Mouse (Mus musculus) limb, embryonic 12.5 days (tissue): ENCODE data around the gene D630045J12Rik. TPM values are rescaled to one million over a fixed set of nuclear protein-coding genes. Genes with fewer than 3 reads are reported as not detected.

Source experiments
- ATAC-seq: fragments of 200-750 bp; cut with Nextera tagmentation; 2 replicates; pipeline ENCODE4 v1.8.0; 2017; ENCODE audit warnings: low read depth, moderate TSS enrichment; ENCODE audit not compliant: insufficient number of reproducible peaks, insufficient read depth, low FRiP score, low TSS enrichment
- H3K27ac ChIP-seq: fragments of 300-500 bp; sonication (generic); 2 replicates; pipeline ENCODE4 v1.5.1; 2016; ENCODE audit warnings: mild to moderate bottlenecking, moderate library complexity
- H3K27me3 ChIP-seq: fragments of 300-500 bp; sonication (generic); 2 replicates; pipeline ENCODE4 v1.6.1; 2016; ENCODE audit warnings: mild to moderate bottlenecking, moderate library complexity
- H3K36me3 ChIP-seq: fragments of 300-500 bp; sonication (generic); 2 replicates; pipeline ENCODE4 v1.6.1; 2016; ENCODE audit warnings: mild to moderate bottlenecking, moderate library complexity
- H3K4me1 ChIP-seq: fragments of 300-500 bp; sonication (generic); replicated peaks from 2 replicates; pipeline ENCODE4 v1.6.1; 2016
- H3K4me2 ChIP-seq: fragments of 300-500 bp; sonication (generic); 2 replicates; pipeline ENCODE4 v1.6.1; 2016; ENCODE audit warnings: mild to moderate bottlenecking, moderate library complexity
- H3K4me3 ChIP-seq: fragments of 300-500 bp; sonication (generic); replicated peaks from 2 replicates; pipeline ENCODE4 v1.5.1; 2016; ENCODE audit warnings: mild to moderate bottlenecking
- H3K9ac ChIP-seq: fragments of 300-500 bp; sonication (generic); replicated peaks from 2 replicates; pipeline ENCODE4 v1.6.1; 2016; ENCODE audit warnings: mild to moderate bottlenecking, moderate library complexity
- H3K9me3 ChIP-seq: fragments of 300-500 bp; sonication (generic); 2 replicates; pipeline ENCODE4 v1.6.1; 2016; ENCODE audit warnings: mild to moderate bottlenecking, moderate library complexity
- WGBS: fragments of 180-500 bp; shearing (Covaris S2); methylation state at CpG from one replicate; pipeline ENCODE4 v1.1.7; 2016; 5-methylcytosine and 5-hydroxymethylcytosine counted together
- polyA plus RNA-seq: library from polyadenylated mRNA; unstranded; fragments of >200 nt; fragmentation: Nextera tagmentation; extraction: Ambion mirVana; gene quantifications from 2 replicates; pipeline ENCODE4 v1.2.1, GENCODE M21; 2016

Gene D630045J12Rik
- 7.6 and 9.2 TPM in 2 replicates for polyA plus RNA-seq

- Histone ChIP-seq H3K27me3 (no peaks in the 10 kb centered on the region), H3K4me3 (peak within 1 kb of the TSS; percentile 92), H3K36me3 (no peaks in the 10 kb centered on the region), H3K9ac (peak within 1 kb of the TSS; percentile 96), H3K9me3 (no peaks in the 10 kb centered on the region), H3K27ac (peak within 1 kb of the TSS; percentile 88), H3K4me2 (peak within 1 kb of the TSS; percentile 76), H3K4me1 (peaks cover 27% of the 10 kb centered on the region)
- WGBS = under 1% methylated on average over 106 of the region's 118 CpGs
- ATAC-seq = peak; percentile 90
These were observed at the start of gene D630045J12Rik for GRCm38 (mm10) chr6:38253736-38254641. Gene D630045J12Rik (minus strand): TSS chr6:38254009.

- Histone ChIP-seq H3K4me3 (peak within 1 kb of the TSS; percentile 90), H3K36me3 (peaks cover 34% of the 10 kb centered on the region), H3K27ac (peak within 1 kb of the TSS; percentile 99), H3K4me2 (peak within 1 kb of the TSS; percentile 64), H3K4me1 (peaks cover 12% of the 10 kb centered on the region), H3K9me3 (peaks cover 1% of the 10 kb centered on the region; the same call in 1 of the 2 replicates), H3K27me3 (no peaks in the 10 kb centered on the region), H3K9ac (peak within 1 kb of the TSS; percentile 99)
- WGBS = under 1% methylated on average over 70 of the region's 70 CpGs
- ATAC-seq = peak; percentile 96
These were observed 45.1 kb upstream of the D630045J12Rik start, which contains the start of gene Zc3hav1l for GRCm38 (mm10) chr6:38298761-38299401. Gene Zc3hav1l (minus strand): TSS chr6:38299259.

DNA sequence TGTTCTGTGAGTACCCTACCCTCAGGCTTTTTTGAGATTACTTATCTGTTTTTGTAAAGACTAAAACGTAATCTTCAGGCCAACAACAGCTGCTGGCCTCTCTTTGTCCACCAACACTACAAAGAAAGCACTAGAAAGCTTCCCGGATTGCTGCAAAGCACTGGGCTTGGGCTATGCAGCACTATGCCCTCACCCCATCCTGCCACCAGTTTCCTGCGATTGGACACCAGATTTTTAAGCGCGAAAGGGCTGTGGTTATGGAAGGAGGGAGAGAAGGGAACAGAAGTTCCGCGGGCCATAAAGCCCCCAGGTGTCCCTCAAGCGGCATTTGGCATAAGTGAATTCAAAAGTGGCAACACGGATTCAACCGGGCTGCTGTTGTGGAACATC lies 44.4 kb upstream of the D630045J12Rik start:
- under 1% methylated on average over 10 of the region's 10 CpGs for WGBS
- Histone ChIP-seq H3K9me3 (no peaks in the 10 kb centered on the region), H3K27ac (peak overlapping the region; percentile 99), H3K4me2 (peak overlapping the region; percentile 64), H3K4me3 (peak overlapping the region; percentile 90), H3K27me3 (no peaks in the 10 kb centered on the region), H3K4me1 (peaks cover 12% of the 10 kb centered on the region), H3K9ac (peak overlapping the region; percentile 99), H3K36me3 (peaks cover 40% of the 10 kb centered on the region)
- peak; percentile 38; the same call in 1 of the 2 replicates for ATAC-seq

DNA sequence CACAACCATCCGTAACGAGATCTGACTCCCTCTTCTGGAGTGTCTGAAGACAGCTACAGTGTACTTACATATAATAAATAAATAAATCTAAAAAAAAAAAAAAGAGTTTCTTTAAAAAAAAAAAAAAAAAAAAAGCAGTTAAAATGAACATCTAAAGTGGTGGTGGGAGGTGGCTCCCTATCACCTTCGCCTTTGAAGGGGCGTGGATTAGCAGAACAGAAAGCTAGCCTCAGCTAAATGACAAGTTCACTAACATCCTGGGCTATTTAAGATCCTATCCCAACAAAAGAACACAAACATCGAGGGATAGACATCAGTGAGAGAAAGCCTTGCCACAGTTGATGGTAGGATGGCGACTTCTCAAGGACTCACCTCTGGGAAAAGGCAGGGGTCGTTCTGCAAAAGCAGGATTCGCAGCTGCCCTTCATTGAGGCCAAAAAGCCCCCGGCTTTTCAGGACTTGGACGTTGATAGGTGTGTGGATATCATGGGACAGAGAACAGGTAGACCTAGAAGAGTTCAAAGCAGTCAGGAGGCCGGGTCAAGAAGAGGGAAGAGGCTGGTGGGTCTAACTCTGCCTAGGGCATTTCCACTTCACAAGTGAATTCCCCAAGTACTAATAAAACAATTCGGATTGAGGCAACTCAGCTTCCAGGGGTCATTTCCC lies 43.9 kb upstream of the D630045J12Rik start:
- H3K4me2 ChIP-seq = peak overlapping the region; percentile 64
- peaks cover 12% of the 10 kb centered on the region for H3K4me1 ChIP-seq
- no peaks in the 10 kb centered on the region for H3K27me3 ChIP-seq
- no peaks in the 10 kb centered on the region for H3K9me3 ChIP-seq
- 42% methylated on average over 12 of the region's 12 CpGs for WGBS
- H3K36me3 ChIP-seq = peaks cover 46% of the 10 kb centered on the region
- H3K27ac ChIP-seq = peak overlapping the region; percentile 99
- ATAC-seq = no peak
- H3K4me3 ChIP-seq = peak overlapping the region; percentile 90
- H3K9ac ChIP-seq = peak overlapping the region; percentile 99

GRCm38 (mm10) chr6:38293708-38294107 lies 39.9 kb upstream of the D630045J12Rik start:
- H3K36me3 ChIP-seq = peaks cover 86% of the 10 kb centered on the region
- H3K27ac ChIP-seq = no peak overlapping the region
- peaks cover 8% of the 10 kb centered on the region for H3K4me1 ChIP-seq
- no peak overlapping the region for H3K4me2 ChIP-seq
- no peaks in the 10 kb centered on the region for H3K27me3 ChIP-seq
- WGBS = 74% methylated on average over 3 of the region's 3 CpGs
- ATAC-seq = no peak
- no peak overlapping the region for H3K9ac ChIP-seq
- no peaks in the 10 kb centered on the region for H3K9me3 ChIP-seq
- no peak overlapping the region for H3K4me3 ChIP-seq

GRCm38 (mm10) chr6:38292871-38293646 lies 39.2 kb upstream of the D630045J12Rik start:
- no peak for ATAC-seq
- WGBS = 55% methylated on average over 11 of the region's 11 CpGs
- H3K27me3 ChIP-seq = no peaks in the 10 kb centered on the region
- H3K27ac ChIP-seq = no peak overlapping the region
- no peaks in the 10 kb centered on the region for H3K9me3 ChIP-seq
- no peak overlapping the region for H3K4me3 ChIP-seq
- no peak overlapping the region for H3K4me2 ChIP-seq
- no peak overlapping the region for H3K9ac ChIP-seq
- H3K36me3 ChIP-seq = peaks cover 92% of the 10 kb centered on the region
- peaks cover 5% of the 10 kb centered on the region for H3K4me1 ChIP-seq

GRCm38 (mm10) chr6:38284422-38284821 lies 30.6 kb upstream of the D630045J12Rik start:
- Histone ChIP-seq H3K36me3 (peaks cover 61% of the 10 kb centered on the region), H3K9ac (no peak overlapping the region), H3K4me2 (no peak overlapping the region), H3K27ac (no peak overlapping the region), H3K27me3 (no peaks in the 10 kb centered on the region), H3K9me3 (peaks cover 10% of the 10 kb centered on the region), H3K4me1 (no peaks in the 10 kb centered on the region), H3K4me3 (no peak overlapping the region)
- WGBS = 98% methylated on average over 19 of the region's 19 CpGs
- ATAC-seq = no peak

DNA sequence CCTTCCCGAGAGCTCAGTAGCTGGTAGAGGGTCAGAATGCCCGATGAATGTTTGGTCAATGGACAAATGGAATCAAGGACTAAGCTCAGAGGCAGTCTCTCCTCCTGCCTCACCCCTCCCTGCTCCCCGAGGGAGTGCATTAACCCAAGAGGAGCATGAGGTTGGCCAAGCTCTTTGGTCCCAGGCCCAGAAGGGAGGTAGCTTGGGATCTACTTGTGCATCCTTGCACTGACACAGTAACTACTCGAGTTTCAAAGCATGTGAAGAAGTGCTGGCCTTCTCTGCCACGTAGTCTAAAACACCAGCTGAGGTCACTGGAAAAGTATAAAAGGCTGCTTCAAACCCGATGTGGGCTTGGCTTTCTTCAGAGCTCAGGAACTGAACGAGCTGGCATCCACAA lies 10.7 kb upstream of the D630045J12Rik start:
- H3K4me3 ChIP-seq = no peak overlapping the region
- no peaks in the 10 kb centered on the region for H3K9me3 ChIP-seq
- H3K27ac ChIP-seq = no peak overlapping the region
- H3K27me3 ChIP-seq = no peaks in the 10 kb centered on the region
- H3K4me2 ChIP-seq = no peak overlapping the region
- H3K36me3 ChIP-seq = no peaks in the 10 kb centered on the region
- ATAC-seq = no peak
- 78% methylated on average over 7 of the region's 7 CpGs for WGBS
- H3K9ac ChIP-seq = no peak overlapping the region
- no peaks in the 10 kb centered on the region for H3K4me1 ChIP-seq

DNA sequence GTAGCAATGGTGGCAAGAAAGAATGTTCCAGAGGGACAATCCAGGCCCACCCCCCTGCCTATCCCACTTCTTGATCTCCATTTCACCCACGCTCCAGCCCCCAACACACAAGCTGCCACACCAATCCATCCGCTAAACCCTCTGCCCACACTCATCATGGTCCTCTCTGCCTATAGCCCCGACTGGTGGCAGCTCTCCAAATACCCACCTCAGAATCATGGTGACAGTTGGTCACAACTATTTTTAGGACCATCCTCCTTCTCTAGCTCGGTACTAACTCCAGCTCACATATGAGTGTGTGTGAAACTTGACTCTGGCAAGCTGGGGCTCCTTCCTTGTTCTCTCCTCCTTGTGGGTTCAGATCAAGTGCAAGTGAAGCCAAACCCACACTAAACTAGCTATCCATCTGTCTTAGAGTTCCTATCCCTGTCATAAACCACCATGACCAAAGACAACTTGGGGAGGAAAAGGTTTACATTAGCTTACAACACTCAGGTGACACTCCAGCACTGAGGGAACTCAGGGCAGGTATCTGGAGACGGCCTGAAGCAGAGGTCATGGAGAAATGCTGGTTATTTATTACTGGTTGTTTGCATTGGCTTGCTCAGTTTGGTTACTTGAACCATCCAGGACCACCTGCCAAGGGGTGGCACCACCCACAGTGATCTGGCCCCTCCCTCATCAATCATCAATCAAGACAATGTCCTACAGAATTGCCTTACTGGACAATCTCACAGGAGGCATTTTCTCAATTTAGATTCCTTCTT lies 9.8 kb upstream of the D630045J12Rik start:
- ATAC-seq = no peak
- Histone ChIP-seq H3K4me2 (no peak overlapping the region), H3K9me3 (no peaks in the 10 kb centered on the region), H3K27me3 (no peaks in the 10 kb centered on the region), H3K36me3 (no peaks in the 10 kb centered on the region), H3K4me3 (no peak overlapping the region), H3K4me1 (no peaks in the 10 kb centered on the region), H3K27ac (no peak overlapping the region), H3K9ac (no peak overlapping the region)
- WGBS = 84% methylated on average over 5 of the region's 5 CpGs

- Histone ChIP-seq H3K4me2 (no peak overlapping the region), H3K4me1 (no peaks in the 10 kb centered on the region), H3K36me3 (no peaks in the 10 kb centered on the region), H3K9me3 (no peaks in the 10 kb centered on the region), H3K4me3 (no peak overlapping the region), H3K27ac (no peak overlapping the region), H3K27me3 (no peaks in the 10 kb centered on the region), H3K9ac (no peak overlapping the region)
- no peak for ATAC-seq
- 67% methylated on average over 4 of the region's 4 CpGs for WGBS
These were observed 8.1 kb upstream of the D630045J12Rik start for GRCm38 (mm10) chr6:38261877-38262276.
